In genomic region chr2:113556627-113557026, GRCm38 (mm10) we compare ENCODE assay signal across 16 mouse cellular contexts.
"Had no signal": no experiment of that assay in that cellular context is flagged by ENCODE, and none has a peak within 500 bp of the region (broad histone marks: within the 10 kb centered on the region; RNA-seq: fewer than 3 reads in every experiment).

No protein-coding gene starts in this region.

- H3K9ac ChIP-seq: neural tube, embryonic 13.5 days; neural tube, embryonic 15.5 days; stomach, embryonic 15.5 days had no signal

- H3K4me3 ChIP-seq: neural tube, embryonic 13.5 days; neural tube, embryonic 15.5 days; stomach, embryonic 15.5 days had no signal

- H3K27me3 ChIP-seq: neural tube, embryonic 13.5 days; neural tube, embryonic 15.5 days; stomach, embryonic 15.5 days had no signal

- H3K27ac ChIP-seq: neural tube, embryonic 13.5 days; neural tube, embryonic 15.5 days; stomach, postnatal 0 days had no signal

- H3K4me2 ChIP-seq: neural tube, embryonic 13.5 days; neural tube, embryonic 15.5 days; stomach, embryonic 15.5 days had no signal

- H3K36me3 ChIP-seq: neural tube, embryonic 13.5 days; neural tube, embryonic 15.5 days; stomach, embryonic 15.5 days had no signal

- DNase-seq: retina, postnatal 1 day; right cerebral cortex, adult 18-20 months; right cerebral cortex, postnatal 14 days; right cerebral cortex, postnatal 25 days; right cerebral cortex, postnatal 4 days; spleen, adult 18-20 months; thymus, adult 18-20 months; thymus, adult 2 months; thymus, postnatal 14 days; thymus, postnatal 25 days; thymus, postnatal 36 days; thymus, postnatal 4 days had no signal

- H3K4me1 ChIP-seq: neural tube, embryonic 13.5 days; neural tube, embryonic 15.5 days; stomach, embryonic 15.5 days had no signal

- H3K9me3 ChIP-seq: neural tube, embryonic 13.5 days; neural tube, embryonic 15.5 days; stomach, embryonic 15.5 days had no signal
